Mouse (Mus musculus) limb, embryonic 15.5 days (tissue): ENCODE data around the gene Epb41. TPM values are rescaled to one million over a fixed set of nuclear protein-coding genes. Genes with fewer than 3 reads are reported as not detected.

ENCODE experiments used
- ATAC-seq: fragments of 200-750 bp; cut with Nextera tagmentation; 2 replicates; pipeline ENCODE4 v1.8.0; 2017; ENCODE audit warnings: low read depth, moderate TSS enrichment; ENCODE audit not compliant: insufficient number of reproducible peaks, low FRiP score, low TSS enrichment
- H3K27ac ChIP-seq: fragments of 300-500 bp; sonication (generic); 2 replicates; pipeline ENCODE4 v1.5.1; 2015; ENCODE audit warnings: moderate library complexity, mild to moderate bottlenecking, inconsistent platforms
- H3K27me3 ChIP-seq: fragments of 300-500 bp; sonication (generic); 2 replicates; pipeline ENCODE4 v1.6.1; 2015; ENCODE audit warnings: inconsistent platforms
- H3K36me3 ChIP-seq: fragments of 300-500 bp; sonication (generic); 2 replicates; pipeline ENCODE4 v1.6.1; 2015; ENCODE audit warnings: inconsistent platforms
- H3K4me1 ChIP-seq: fragments of 300-500 bp; sonication (generic); 2 replicates; pipeline ENCODE4 v1.6.1; 2015; ENCODE audit warnings: inconsistent platforms
- H3K4me2 ChIP-seq: fragments of 300-500 bp; sonication (generic); 2 replicates; pipeline ENCODE4 v1.6.1; 2015; ENCODE audit warnings: mild to moderate bottlenecking, inconsistent platforms
- H3K4me3 ChIP-seq: fragments of 300-500 bp; sonication (generic); 2 replicates; pipeline ENCODE4 v1.5.1; 2015; ENCODE audit warnings: mild to moderate bottlenecking, inconsistent platforms
- H3K9ac ChIP-seq: fragments of 300-500 bp; sonication (generic); 2 replicates; pipeline ENCODE4 v1.6.1; 2015; ENCODE audit warnings: inconsistent platforms
- H3K9me3 ChIP-seq: fragments of 300-500 bp; sonication (generic); 2 replicates; pipeline ENCODE4 v1.6.1; 2016; ENCODE audit warnings: inconsistent platforms
- WGBS: fragments of 180-500 bp; shearing (Covaris S2); methylation state at CpG from one replicate; pipeline ENCODE4 v1.1.7; 2015; 5-methylcytosine and 5-hydroxymethylcytosine counted together
- polyA plus RNA-seq: library from polyadenylated mRNA; unstranded; fragments of >200 nt; fragmentation: Nextera tagmentation; extraction: Ambion mirVana; gene quantifications from 2 replicates; pipeline ENCODE4 v1.2.1, GENCODE M21; 2015

Gene Epb41
- polyA plus RNA-seq, 1 experiment from 2014 or later = 59.8 TPM

DNA sequence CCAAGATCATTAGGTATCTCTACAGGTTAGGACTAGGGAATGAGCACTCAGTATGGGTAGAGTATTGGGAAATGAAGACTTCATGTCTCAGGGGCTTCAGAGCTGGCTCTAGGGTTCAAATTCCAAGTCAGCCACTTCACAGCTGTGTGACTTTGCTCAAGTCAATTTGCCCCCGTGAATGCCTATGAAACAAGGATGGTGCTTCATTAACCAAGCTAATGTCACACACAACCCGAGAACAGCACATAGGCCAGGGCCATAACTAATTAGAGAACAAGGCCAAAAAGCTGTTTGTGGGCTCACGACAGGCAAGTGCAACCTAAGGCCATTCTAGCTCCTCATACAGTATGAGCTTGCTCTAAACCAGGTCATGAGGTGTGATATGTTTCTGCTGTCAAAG lies 3.0 kb downstream of the Epb41 start:
- 78% methylated on average over 3 of the region's 3 CpGs for WGBS
- H3K4me1 ChIP-seq = peaks cover 23% of the 10 kb centered on the region
- no peaks in the 10 kb centered on the region for H3K27me3 ChIP-seq
- H3K36me3 ChIP-seq = no peaks in the 10 kb centered on the region
- no peak for ATAC-seq
- H3K9me3 ChIP-seq = no peaks in the 10 kb centered on the region
- no peak overlapping the region for H3K4me2 ChIP-seq
- no peak overlapping the region for H3K27ac ChIP-seq
- H3K9ac ChIP-seq = no peak overlapping the region
- H3K4me3 ChIP-seq = no peak overlapping the region

DNA sequence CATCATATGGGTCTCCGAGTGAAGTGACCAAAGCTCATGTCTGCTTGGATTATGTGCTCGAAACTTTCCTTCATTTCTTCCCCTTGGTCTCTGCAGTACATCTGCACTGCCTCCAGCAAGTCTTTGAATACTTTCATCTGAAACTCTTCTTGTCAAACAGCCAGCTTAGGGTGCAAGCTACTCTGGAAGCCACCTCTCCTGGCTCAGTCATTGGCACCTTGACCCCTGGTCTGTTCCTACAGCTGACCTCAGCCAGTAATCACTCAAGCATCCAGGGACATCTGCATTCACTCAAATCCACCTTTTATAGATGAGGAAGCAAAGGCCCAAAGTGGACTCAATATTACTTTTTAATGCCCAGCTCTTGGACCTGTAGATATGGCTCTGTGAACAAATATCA lies 3.4 kb downstream of the Epb41 start:
- ATAC-seq = no peak
- H3K9ac ChIP-seq = no peak overlapping the region
- no peak overlapping the region for H3K4me3 ChIP-seq
- H3K27ac ChIP-seq = no peak overlapping the region
- 86% methylated on average over 2 of the region's 2 CpGs for WGBS
- H3K4me1 ChIP-seq = peaks cover 19% of the 10 kb centered on the region
- H3K9me3 ChIP-seq = no peaks in the 10 kb centered on the region
- H3K4me2 ChIP-seq = no peak overlapping the region
- no peaks in the 10 kb centered on the region for H3K27me3 ChIP-seq
- H3K36me3 ChIP-seq = no peaks in the 10 kb centered on the region

DNA sequence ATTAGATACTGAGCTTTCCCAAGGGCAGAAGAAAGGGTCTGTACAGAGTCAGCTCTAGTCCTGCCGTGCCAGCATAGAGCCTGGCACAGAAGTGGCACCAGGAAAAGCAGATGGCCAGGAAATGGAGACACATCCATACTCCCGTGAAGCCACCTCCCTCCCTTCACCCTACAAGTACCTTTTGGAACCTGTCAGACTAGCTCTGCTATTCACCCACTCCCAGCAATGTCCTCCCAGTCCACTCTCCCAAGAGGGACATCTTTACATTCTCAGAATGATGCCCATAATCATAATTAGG lies 7.2 kb downstream of the Epb41 start:
- no peak for ATAC-seq
- 61% methylated on average over 2 of the region's 2 CpGs for WGBS

DNA sequence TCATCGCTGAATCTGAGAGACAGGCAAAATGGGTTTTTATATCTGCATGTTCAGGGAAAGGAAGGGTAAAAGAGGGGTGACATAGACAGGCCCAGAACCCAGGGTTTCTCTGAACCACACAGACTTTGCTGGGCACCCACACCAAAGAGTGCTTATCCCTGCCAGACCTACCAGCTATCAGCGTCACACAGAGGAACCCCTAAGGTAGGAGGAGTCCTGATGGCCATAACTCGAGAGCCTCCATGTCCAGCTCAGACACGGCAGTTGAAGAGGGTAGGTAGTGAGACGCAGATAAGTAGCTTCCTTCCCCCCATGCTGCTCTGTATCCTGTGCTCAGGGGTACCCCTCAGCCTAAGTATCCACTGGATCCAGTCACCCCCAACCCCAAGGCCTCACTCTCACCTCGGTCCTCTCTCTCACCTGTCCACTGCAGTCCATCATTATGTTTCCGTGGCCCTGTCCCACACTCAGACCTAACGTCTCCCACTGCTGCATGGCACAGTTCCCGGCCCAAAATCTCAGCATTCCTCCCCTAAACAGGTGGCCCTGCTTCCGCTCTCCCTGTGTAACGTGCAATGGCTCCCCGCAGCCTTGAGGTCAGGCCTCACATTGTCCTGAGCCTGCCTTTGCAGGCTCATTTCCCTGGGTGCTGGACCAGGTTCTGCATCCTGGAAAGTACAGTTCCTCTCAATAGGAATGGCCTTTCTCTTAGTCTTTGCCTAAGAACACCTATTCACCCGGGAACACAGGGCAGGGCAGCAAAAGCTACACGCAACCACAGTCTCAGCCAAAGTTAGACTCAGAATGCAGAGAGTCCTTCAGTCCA lies 7.8 kb downstream of the Epb41 start:
- no peaks in the 10 kb centered on the region for H3K27me3 ChIP-seq
- H3K27ac ChIP-seq = no peak overlapping the region
- no peak for ATAC-seq
- no peak overlapping the region for H3K9ac ChIP-seq
- 77% methylated on average over 14 of the region's 14 CpGs for WGBS
- no peaks in the 10 kb centered on the region for H3K36me3 ChIP-seq
- no peaks in the 10 kb centered on the region for H3K9me3 ChIP-seq
- H3K4me3 ChIP-seq = no peak overlapping the region
- no peak overlapping the region for H3K4me2 ChIP-seq
- peaks cover 10% of the 10 kb centered on the region for H3K4me1 ChIP-seq

More for the DNA sequence above, 7.2 kb downstream of the Epb41 start:
- no peaks in the 10 kb centered on the region for H3K27me3 ChIP-seq
- no peak overlapping the region for H3K9ac ChIP-seq
- peaks cover 11% of the 10 kb centered on the region for H3K4me1 ChIP-seq
- no peak overlapping the region for H3K4me3 ChIP-seq
- no peaks in the 10 kb centered on the region for H3K36me3 ChIP-seq
- no peak overlapping the region for H3K27ac ChIP-seq
- H3K4me2 ChIP-seq = no peak overlapping the region
- no peaks in the 10 kb centered on the region for H3K9me3 ChIP-seq

DNA sequence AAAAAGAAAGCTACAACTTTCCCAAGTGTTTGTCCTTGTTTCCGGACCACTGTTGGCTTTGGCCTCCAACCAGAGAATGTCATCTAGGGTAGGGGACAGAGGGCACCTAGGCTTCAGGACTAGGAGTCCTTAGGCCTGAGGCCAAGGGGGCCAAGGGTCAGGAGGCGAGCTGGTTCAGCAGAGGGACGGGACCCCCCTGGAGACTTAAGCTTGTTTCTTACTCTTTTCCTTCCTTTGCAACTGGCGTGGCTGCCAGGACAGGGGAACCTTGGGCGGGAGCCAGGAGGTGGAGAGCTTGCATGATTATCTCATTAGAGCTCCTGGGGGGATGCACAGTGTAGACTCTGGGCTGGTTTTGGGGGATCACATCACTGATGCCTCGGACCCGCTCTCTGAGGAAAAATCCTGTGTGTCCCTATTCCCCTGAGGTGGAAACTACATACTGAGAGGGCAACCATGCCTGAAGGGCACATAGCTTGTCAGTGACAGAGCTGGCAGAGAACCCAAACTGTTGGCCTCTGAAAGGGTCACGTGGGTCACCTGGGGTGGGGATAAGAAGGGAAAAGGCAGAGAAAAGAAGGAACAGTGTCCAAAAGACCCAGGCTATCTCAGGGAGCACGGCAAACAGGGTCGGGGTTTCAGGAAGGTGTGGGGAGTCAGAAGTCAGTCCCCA lies 8.9 kb downstream of the Epb41 start:
- Histone ChIP-seq H3K4me3 (no peak overlapping the region), H3K4me1 (peaks cover 10% of the 10 kb centered on the region), H3K27me3 (no peaks in the 10 kb centered on the region), H3K9me3 (no peaks in the 10 kb centered on the region), H3K9ac (no peak overlapping the region), H3K36me3 (no peaks in the 10 kb centered on the region), H3K4me2 (no peak overlapping the region), H3K27ac (no peak overlapping the region)
- ATAC-seq = no peak
- 56% methylated on average over 10 of the region's 10 CpGs for WGBS

DNA sequence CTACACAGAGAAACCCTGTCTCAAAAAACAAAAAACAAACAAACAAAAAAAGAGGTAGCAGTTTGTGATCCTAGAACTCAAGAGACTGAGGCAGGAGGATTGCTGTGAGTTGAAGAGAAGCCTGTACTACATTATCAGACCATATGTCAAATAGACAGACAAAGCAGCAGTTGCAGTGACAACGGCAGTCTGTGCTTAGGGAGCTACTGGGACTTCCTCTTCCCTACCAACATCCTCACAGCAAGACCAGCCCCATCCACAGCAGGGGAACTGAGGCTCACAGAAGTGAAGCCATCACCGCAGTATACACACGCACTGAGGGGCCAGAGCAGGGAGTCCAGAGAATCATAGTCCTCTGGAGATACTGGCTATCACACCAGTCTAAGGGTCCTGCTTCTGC lies 9.5 kb downstream of the Epb41 start:
- no peaks in the 10 kb centered on the region for H3K27me3 ChIP-seq
- H3K4me2 ChIP-seq = no peak overlapping the region
- no peak overlapping the region for H3K4me3 ChIP-seq
- no peak overlapping the region for H3K9ac ChIP-seq
- 77% methylated on average over 3 of the region's 3 CpGs for WGBS
- H3K9me3 ChIP-seq = no peaks in the 10 kb centered on the region
- no peak for ATAC-seq
- H3K27ac ChIP-seq = no peak overlapping the region
- peaks cover 10% of the 10 kb centered on the region for H3K4me1 ChIP-seq
- no peaks in the 10 kb centered on the region for H3K36me3 ChIP-seq

DNA sequence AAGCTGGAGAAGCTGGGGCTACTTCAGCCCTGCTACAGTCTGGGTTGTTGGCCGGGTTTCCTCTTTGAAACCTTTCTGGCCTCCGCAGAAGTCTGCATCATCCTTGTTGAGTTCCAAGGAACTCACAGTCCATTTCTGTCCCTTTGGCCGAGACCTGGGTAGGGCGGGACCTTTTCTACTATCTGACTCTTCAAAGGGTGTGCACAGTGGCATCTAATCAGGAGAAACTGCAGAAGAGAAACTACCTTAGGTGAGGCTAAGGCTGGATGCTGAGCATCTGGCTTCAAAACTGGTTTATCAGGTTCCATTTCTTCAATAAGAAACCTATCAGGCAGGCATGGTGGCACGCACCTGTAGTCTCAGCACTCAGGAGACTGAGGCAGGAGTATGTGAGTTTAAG lies 10.6 kb downstream of the Epb41 start:
- Histone ChIP-seq H3K27ac (0 out of 2 replicates have a peak overlapping the region, but pooled peaks have one; percentile 13), H3K9ac (no peak overlapping the region), H3K27me3 (no peaks in the 10 kb centered on the region), H3K4me2 (no peak overlapping the region), H3K36me3 (no peaks in the 10 kb centered on the region), H3K9me3 (no peaks in the 10 kb centered on the region), H3K4me1 (peaks cover 10% of the 10 kb centered on the region), H3K4me3 (no peak overlapping the region)
- no peak for ATAC-seq
- 86% methylated on average over 5 of the region's 5 CpGs for WGBS

DNA sequence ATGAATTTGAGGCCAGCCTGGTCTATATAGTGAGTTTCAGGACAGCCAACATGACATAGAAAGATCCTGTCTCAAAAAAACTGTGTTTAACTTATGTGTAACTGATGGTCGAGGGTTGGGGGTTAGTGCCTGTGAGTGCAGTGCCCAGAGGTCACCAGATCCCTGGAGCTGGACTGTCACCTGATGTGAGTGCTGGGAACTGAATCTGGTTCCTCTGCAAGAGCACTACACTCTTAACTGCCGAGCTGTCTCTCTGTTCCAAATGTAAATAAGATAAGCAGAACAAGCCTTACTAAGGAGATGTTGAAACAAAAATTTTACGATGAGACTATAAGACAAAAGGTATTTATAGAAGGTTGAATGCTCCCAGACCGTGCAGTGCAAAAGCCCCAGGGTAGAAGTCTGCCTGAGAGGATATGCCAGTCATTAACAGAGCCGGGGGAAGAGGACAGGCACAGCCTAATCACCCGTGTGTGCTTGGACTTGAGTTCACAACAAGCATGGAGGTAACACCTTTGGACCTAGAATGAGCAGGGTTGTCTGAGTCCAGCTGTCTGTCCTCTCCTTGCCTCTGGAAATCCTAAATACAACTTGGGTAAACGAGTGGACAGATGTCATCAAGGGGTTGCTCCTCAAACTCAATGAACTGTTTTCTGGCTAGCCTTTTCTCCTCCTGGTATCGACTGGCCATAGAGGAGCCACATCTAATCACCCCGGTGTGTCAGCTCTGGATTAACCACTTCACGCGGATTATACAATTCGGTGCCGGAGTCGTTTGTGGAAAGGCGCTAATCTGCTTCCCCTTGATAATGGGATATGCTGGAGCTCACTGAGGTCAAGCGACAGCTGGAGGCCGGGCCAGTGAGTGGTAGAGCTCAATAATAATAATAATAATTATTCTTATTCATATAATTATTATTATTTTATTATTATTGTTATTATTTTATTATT lies 11.9 kb downstream of the Epb41 start:
- Histone ChIP-seq H3K27ac (no peak overlapping the region), H3K4me1 (peaks cover 10% of the 10 kb centered on the region), H3K9me3 (no peaks in the 10 kb centered on the region), H3K4me3 (no peak overlapping the region), H3K4me2 (no peak overlapping the region), H3K36me3 (no peaks in the 10 kb centered on the region), H3K27me3 (no peaks in the 10 kb centered on the region), H3K9ac (no peak overlapping the region)
- WGBS = 65% methylated on average over 17 of the region's 17 CpGs
- ATAC-seq = no peak

DNA sequence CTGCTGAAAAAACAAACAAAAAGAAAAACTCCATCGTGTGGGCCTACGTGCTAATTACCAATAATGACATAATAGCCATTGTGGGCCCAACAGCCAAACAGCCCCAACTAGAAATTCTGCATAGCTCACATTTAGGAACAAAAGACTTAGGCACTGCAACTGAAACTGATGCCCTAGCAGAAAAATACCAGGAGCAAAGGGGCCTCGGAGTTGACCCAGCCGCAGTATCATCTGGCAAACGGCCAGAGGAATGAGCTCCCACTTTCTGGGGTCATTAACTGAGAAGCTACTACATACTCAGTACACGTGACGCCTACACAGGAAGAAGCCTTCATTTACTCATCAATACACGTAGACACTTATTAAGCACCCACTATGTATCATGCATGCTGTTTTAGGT lies 12.8 kb downstream of the Epb41 start:
- 59% methylated on average over 8 of the region's 8 CpGs for WGBS
- ATAC-seq = no peak

DNA sequence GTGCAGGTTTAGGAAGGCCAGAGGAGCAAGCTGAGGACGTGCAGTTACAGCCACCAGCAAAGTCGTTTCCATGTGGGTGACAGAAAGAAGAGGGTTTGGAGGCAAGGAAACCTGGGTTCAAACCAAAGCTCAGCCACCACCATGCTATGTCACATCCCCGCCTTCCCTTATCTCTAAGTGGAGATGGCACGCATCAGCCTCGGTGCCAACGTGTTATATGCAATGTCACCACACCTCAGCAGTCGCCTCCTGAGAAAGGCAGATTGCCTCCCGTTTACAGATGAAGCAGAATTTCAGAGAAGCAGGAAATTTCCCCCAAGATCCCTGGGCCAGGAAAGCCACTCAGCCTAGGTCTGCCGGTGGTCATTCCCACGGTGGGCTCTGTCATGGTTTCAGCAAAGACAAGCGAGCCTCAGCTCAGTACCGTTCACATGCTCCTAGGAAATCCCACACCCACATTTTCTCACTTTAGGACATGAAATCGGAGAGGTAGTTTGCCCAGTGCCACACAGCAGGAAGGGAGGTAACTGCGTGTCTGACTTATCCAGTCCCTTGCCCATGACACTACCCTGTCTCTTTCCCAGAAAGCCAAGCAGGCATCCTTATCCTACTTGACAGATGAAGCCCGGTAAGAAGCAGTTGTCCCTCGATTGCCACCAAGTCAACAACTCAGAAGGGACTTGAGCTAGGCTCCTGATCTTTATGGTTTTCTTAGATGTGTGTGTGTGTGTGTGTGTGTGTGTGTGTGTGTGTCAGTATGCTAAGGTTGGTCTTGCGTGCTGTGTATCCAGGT lies 14.9 kb downstream of the Epb41 start:
- Histone ChIP-seq H3K9ac (no peak overlapping the region), H3K4me2 (no peak overlapping the region), H3K4me1 (no peaks in the 10 kb centered on the region), H3K27ac (no peak overlapping the region), H3K27me3 (no peaks in the 10 kb centered on the region), H3K4me3 (no peak overlapping the region), H3K9me3 (no peaks in the 10 kb centered on the region), H3K36me3 (no peaks in the 10 kb centered on the region)
- ATAC-seq = no peak
- 50% methylated on average over 17 of the region's 17 CpGs for WGBS

More for the DNA sequence above, 12.8 kb downstream of the Epb41 start:
- Histone ChIP-seq H3K36me3 (no peaks in the 10 kb centered on the region), H3K27ac (no peak overlapping the region), H3K4me1 (peaks cover 10% of the 10 kb centered on the region), H3K4me3 (no peak overlapping the region), H3K27me3 (no peaks in the 10 kb centered on the region), H3K9ac (no peak overlapping the region), H3K9me3 (no peaks in the 10 kb centered on the region), H3K4me2 (no peak overlapping the region)

DNA sequence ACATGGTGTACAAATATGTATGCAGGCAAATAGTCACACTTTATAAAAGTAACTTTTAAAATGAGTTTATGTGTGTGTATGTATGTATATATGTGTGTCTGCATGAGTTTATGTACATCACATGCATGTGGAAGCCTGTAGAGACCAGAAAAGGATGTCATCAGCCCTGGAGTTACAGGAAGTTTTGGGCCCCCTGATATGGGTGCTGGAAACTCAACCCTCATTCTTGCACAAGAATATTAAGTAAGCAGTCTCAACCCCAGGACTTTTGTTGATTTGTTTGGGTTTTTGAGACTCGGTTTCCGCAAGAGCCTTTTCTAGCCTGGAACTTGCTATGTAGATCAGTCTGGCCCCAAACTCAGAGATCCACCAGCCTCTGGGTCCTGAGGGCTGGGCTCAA lies 15.6 kb downstream of the Epb41 start:
- Histone ChIP-seq H3K4me2 (no peak overlapping the region), H3K9ac (no peak overlapping the region), H3K4me3 (no peak overlapping the region), H3K36me3 (no peaks in the 10 kb centered on the region), H3K27me3 (no peaks in the 10 kb centered on the region), H3K9me3 (no peaks in the 10 kb centered on the region), H3K27ac (no peak overlapping the region), H3K4me1 (no peaks in the 10 kb centered on the region)
- ATAC-seq = no peak
- WGBS = 92% methylated on average over 2 of the region's 2 CpGs
